Mouse (Mus musculus) spleen, adult 2 months (tissue): ENCODE results near the gene Igf2r.

Source experiments
- CTCF ChIP-seq: fragments of 200-500 bp; IDR thresholded peaks from 2 replicates; pipeline ENCODE4 v1.5.1; 2011; ENCODE audit warnings: mild to moderate bottlenecking, inconsistent platforms; ENCODE audit not compliant: insufficient read depth, insufficient read length, insufficient replicate concordance; ENCODE audit errors: extremely low read depth
- POLR2A ChIP-seq: fragments of 200-500 bp; IDR thresholded peaks from 2 replicates; pipeline ENCODE4 v1.6.1; 2011; ENCODE audit warnings: low read depth, low read length, inconsistent platforms

GRCm38 (mm10) chr17:12688427-12689110 lies 80.9 kb downstream of the Igf2r start:
- TF ChIP-seq CTCF (no peak), POLR2A (no peak)
